14 mouse cellular contexts compared by ENCODE assay signal in genomic region chr2:125792879-125793261, GRCm38 (mm10). TPM values are rescaled to one million over a fixed set of nuclear protein-coding genes. Genes with fewer than 3 reads are reported as not detected.
DNase-seq lines count a peak whose midpoint lies in the region; ATAC-seq and TF ChIP-seq lines count a peak whose summit lies in the region.
"Had no signal": no experiment of that assay in that cellular context is flagged by ENCODE, and none has a peak within 500 bp of the region (broad histone marks: within the 10 kb centered on the region; RNA-seq: fewer than 3 reads in every experiment).

No protein-coding gene starts in this region.

- no peak for TF ChIP-seq CTCF in kidney, adult 2 months (conservative IDR thresholded peaks at IDR 0.05; ENCODE audit: insufficient read depth, insufficient read length, low read depth, low read length)

- ATAC-seq in kidney, embryonic 15.5 days (replicated peaks; ENCODE audit: low FRiP score): no peak
- ATAC-seq in hindbrain, embryonic 12.5 days (ENCODE audit: low FRiP score): no peak
- ATAC-seq: forebrain, embryonic 15.5 days had no signal

- no peaks in the 10 kb centered on the region for H3K27me3 ChIP-seq in kidney, adult 2 months (replicated peaks; ENCODE audit: control insufficient read depth, insufficient read depth, low read length)
- H3K27me3 ChIP-seq in kidney, embryonic 15.5 days: no peaks in the 10 kb centered on the region
- H3K27me3 ChIP-seq in hindbrain, embryonic 12.5 days: no peaks in the 10 kb centered on the region
- H3K27me3 ChIP-seq: forebrain, embryonic 15.5 days; limb, embryonic 12.5 days had no signal

- peak; percentile 36 for DNase-seq in kidney, adult 2 months
- DNase-seq in 416B (ENCODE audit: low read depth): peak; percentile 32
- DNase-seq in gonadal fat pad, adult 2 months (ENCODE audit: low read depth): peak; percentile 90
- DNase-seq in lung, postnatal 25 days (ENCODE audit: low spot score): peak; percentile 51
- DNase-seq in layer of hippocampus, postnatal 10 days (ENCODE audit: low spot score in 2 of 2): no peak
- DNase-seq in layer of hippocampus, postnatal 25 days (ENCODE audit: extremely low spot score in 1 of 2, low spot score in 1 of 2): no peak
- DNase-seq: cerebellum, adult 9-10 months; embryo, embryonic 11 days; retina, postnatal 1 day had no signal

- no peak for TF ChIP-seq POLR2A in kidney, adult 2 months (IDR thresholded peaks at IDR 0.05; ENCODE audit: low read depth, low read length)

- H3K4me2 ChIP-seq in kidney, embryonic 15.5 days: no peak overlapping the region
- no peak overlapping the region for H3K4me2 ChIP-seq in hindbrain, embryonic 12.5 days (replicated peaks)
- H3K4me2 ChIP-seq: forebrain, embryonic 15.5 days; hindbrain, embryonic 14.5 days; limb, embryonic 12.5 days had no signal

- H3K27ac ChIP-seq in kidney, adult 2 months (ENCODE audit: insufficient read depth, low read depth, low read length): no peak overlapping the region
- no peak overlapping the region for H3K27ac ChIP-seq in kidney, embryonic 15.5 days
- H3K27ac ChIP-seq in hindbrain, embryonic 12.5 days: no peak overlapping the region
- H3K27ac ChIP-seq: forebrain, embryonic 15.5 days; hindbrain, embryonic 14.5 days; limb, embryonic 12.5 days had no signal

- no peak overlapping the region for H3K4me3 ChIP-seq in kidney, adult 2 months (ENCODE audit: insufficient read depth, low read depth, low read length)
- no peak overlapping the region for H3K4me3 ChIP-seq in kidney, embryonic 15.5 days (replicated peaks)
- no peak overlapping the region for H3K4me3 ChIP-seq in hindbrain, embryonic 12.5 days
- H3K4me3 ChIP-seq: forebrain, embryonic 15.5 days; limb, embryonic 12.5 days had no signal

- peaks cover 2% of the 10 kb centered on the region; the same call in 1 of the 2 replicates for H3K4me1 ChIP-seq in kidney, adult 2 months (ENCODE audit: control insufficient read depth, insufficient read depth, low read length)
- no peaks in the 10 kb centered on the region for H3K4me1 ChIP-seq in kidney, embryonic 15.5 days
- H3K4me1 ChIP-seq in hindbrain, embryonic 12.5 days: no peaks in the 10 kb centered on the region
- H3K4me1 ChIP-seq: forebrain, embryonic 15.5 days; limb, embryonic 12.5 days had no signal

- H3K9ac ChIP-seq in kidney, embryonic 15.5 days: no peak overlapping the region
- no peak overlapping the region for H3K9ac ChIP-seq in hindbrain, embryonic 12.5 days
- H3K9ac ChIP-seq: forebrain, embryonic 15.5 days; hindbrain, embryonic 14.5 days; limb, embryonic 12.5 days had no signal

- H3K36me3 ChIP-seq in kidney, adult 2 months (ENCODE audit: control insufficient read depth, insufficient read depth, low read length): no peaks in the 10 kb centered on the region
- H3K36me3 ChIP-seq in kidney, embryonic 15.5 days: no peaks in the 10 kb centered on the region
- H3K36me3 ChIP-seq in hindbrain, embryonic 12.5 days: no peaks in the 10 kb centered on the region
- H3K36me3 ChIP-seq: forebrain, embryonic 15.5 days; limb, embryonic 12.5 days had no signal

- H3K9me3 ChIP-seq in kidney, embryonic 15.5 days (replicated peaks): no peaks in the 10 kb centered on the region
- H3K9me3 ChIP-seq in hindbrain, embryonic 12.5 days (replicated peaks): no peaks in the 10 kb centered on the region
- H3K9me3 ChIP-seq: forebrain, embryonic 15.5 days; limb, embryonic 12.5 days had no signal

- 70% methylated on average over 11 of the region's 11 CpGs for WGBS in kidney, adult 2 months
- 86% methylated on average over 11 of the region's 11 CpGs for WGBS in kidney, embryonic 15.5 days
- WGBS in hindbrain, embryonic 12.5 days: 89% methylated on average over 11 of the region's 11 CpGs

RNA-seq across cellular contexts. Expression of gene Secisbp2l, which starts 10.2 kb away (rescaled TPM):
- polyA plus RNA-seq in kidney, adult 2 months (2012; rRNA removed): 12.6 and 14.6 TPM in 2 replicates
- polyA plus RNA-seq in kidney, embryonic 15.5 days (2015; fragmentation: Nextera tagmentation; extraction: Ambion mirVana): 19.0 and 19.6 TPM in 2 replicates
- 17.2 and 31.7 TPM in 2 replicates for polyA plus RNA-seq in gonadal fat pad, adult 2 months (2012; rRNA removed)
- polyA plus RNA-seq in hindbrain, embryonic 12.5 days (2016; fragmentation: Nextera tagmentation; extraction: Ambion mirVana): 32.3 and 33.5 TPM in 2 replicates
- total RNA-seq in layer of hippocampus, postnatal 10 days (2021): 10 to 100 TPM; 84.8 to 89.2 TPM
- 100 to 1,000 TPM; 107 to 116 TPM for total RNA-seq in layer of hippocampus, postnatal 25 days (2021)

Comparison
In these comparisons a context has a peak if more than half of its experiments do, and no peak if none do; other contexts are left out.
1. DNase-seq: peak in kidney, adult 2 months (single experiment), 416B (single experiment), gonadal fat pad, adult 2 months (single experiment) and lung, postnatal 25 days (single experiment); none in layer of hippocampus, postnatal 10 days (0 of 2) and layer of hippocampus, postnatal 25 days (0 of 2).